Mouse (Mus musculus): Measurements from ENCODE around the gene Cemip.
"Not testable (repeated sequence)": the region's sequence is repeated elsewhere in the genome, so short reads cannot be mapped to it uniquely, and the experiment has no call there.

Cemip gene

GRCm38 (mm10) chr7:83949662-83950061 lies 136.6 kb downstream of the Cemip start:
- DNase-seq: no peak

GRCm38 (mm10) chr7:83948743-83949142 lies 137.6 kb downstream of the Cemip start:
- no peak for DNase-seq

GRCm38 (mm10) chr7:83941701-83942101 lies 144.6 kb downstream of the Cemip start:
- no peak for DNase-seq

GRCm38 (mm10) chr7:83940136-83940535 lies 146.2 kb downstream of the Cemip start:
- DNase-seq: no peak

GRCm38 (mm10) chr7:83939017-83939721 lies 147.1 kb downstream of the Cemip start:
- no peak for DNase-seq

- DNase-seq: no peak
Measured at GRCm38 (mm10) chr7:83921637-83922036, 164.7 kb downstream of the Cemip start.

- no peak for DNase-seq
Measured at GRCm38 (mm10) chr7:83920241-83920640, 166.1 kb downstream of the Cemip start.

- peak; percentile 91 for DNase-seq
Measured at GRCm38 (mm10) chr7:83914566-83914965, 171.7 kb downstream of the Cemip start.

- DNase-seq: no peak
Measured at GRCm38 (mm10) chr7:83913995-83914394, 172.3 kb downstream of the Cemip start.

GRCm38 (mm10) chr7:83913405-83913932 lies 172.8 kb downstream of the Cemip start:
- DNase-seq: no peak

- no peak for DNase-seq
Measured at GRCm38 (mm10) chr7:83911909-83912308, 174.4 kb downstream of the Cemip start.

- no peak for DNase-seq
Measured at GRCm38 (mm10) chr7:83904831-83905230, 181.5 kb downstream of the Cemip start.

GRCm38 (mm10) chr7:83902296-83903145 lies 183.8 kb downstream of the Cemip start:
- DNase-seq: no peak

- DNase-seq: no peak
Measured at GRCm38 (mm10) chr7:83901425-83901824, 184.9 kb downstream of the Cemip start.

GRCm38 (mm10) chr7:83900519-83900918 lies 185.8 kb downstream of the Cemip start:
- DNase-seq: no peak

GRCm38 (mm10) chr7:83898267-83898666 lies 188.0 kb downstream of the Cemip start:
- no peak for DNase-seq

GRCm38 (mm10) chr7:83896077-83896740 lies 190.1 kb downstream of the Cemip start:
- DNase-seq: no peak

- no peak for DNase-seq
Measured at GRCm38 (mm10) chr7:83894348-83894747, 192.0 kb downstream of the Cemip start.

GRCm38 (mm10) chr7:83892333-83892669 lies 194.0 kb downstream of the Cemip start:
- DNase-seq: no peak

- peak; percentile 100 for DNase-seq
Measured at GRCm38 (mm10) chr7:83891433-83892332, 194.6 kb downstream of the Cemip start.

GRCm38 (mm10) chr7:83889946-83890345 lies 196.4 kb downstream of the Cemip start:
- DNase-seq: not testable (repeated sequence)

- DNase-seq: peak; percentile 59
Measured at GRCm38 (mm10) chr7:83889383-83889782, 196.9 kb downstream of the Cemip start.

All from lung, postnatal 36 days (tissue).